Mouse (Mus musculus) liver, adult 2 months (tissue): ENCODE results near the gene Tnfsf11. TPM values are rescaled to one million over a fixed set of nuclear protein-coding genes. Genes with fewer than 3 reads are reported as not detected.

Experiments used
- DNase-seq: peaks from one replicate; pipeline ENCODE4 v3.0.0-alpha.2; 2011; ENCODE audit warnings: low read depth, low spot score; ENCODE audit errors: extremely low read depth
- H3K27ac ChIP-seq: fragments of 200-500 bp; replicated peaks from 2 replicates; pipeline ENCODE4 v1.5.1; 2012; ENCODE audit warnings: low read depth, mild to moderate bottlenecking, control low read depth, inconsistent platforms, low read length; ENCODE audit not compliant: insufficient read depth
- H3K27me3 ChIP-seq: fragments of 200-500 bp; 2 replicates; pipeline ENCODE4 v1.6.1; 2012; ENCODE audit warnings: mild to moderate bottlenecking, moderate library complexity, low read length, inconsistent platforms; ENCODE audit not compliant: control insufficient read depth, insufficient read depth
- H3K36me3 ChIP-seq: fragments of 200-500 bp; 2 replicates; pipeline ENCODE4 v1.6.1; 2012; ENCODE audit warnings: low read length, inconsistent platforms; ENCODE audit not compliant: control insufficient read depth, insufficient read depth
- H3K4me1 ChIP-seq: fragments of 200-500 bp; 2 replicates; pipeline ENCODE4 v1.6.1; 2011; ENCODE audit warnings: low read length; ENCODE audit not compliant: control insufficient read depth, insufficient read depth
- H3K4me3 ChIP-seq: fragments of 200-500 bp; 2 replicates; pipeline ENCODE4 v1.5.1; 2011; ENCODE audit warnings: low read depth, mild to moderate bottlenecking, control low read depth, low read length, moderate library complexity; ENCODE audit not compliant: insufficient read depth
- H3K79me2 ChIP-seq: fragments of 200-500 bp; 2 replicates; pipeline ENCODE4 v1.6.1; 2012; ENCODE audit warnings: inconsistent platforms, mild to moderate bottlenecking, low read length, moderate library complexity; ENCODE audit not compliant: control insufficient read depth, insufficient read depth
- H3K9ac ChIP-seq: fragments of 200-500 bp; 2 replicates; pipeline ENCODE4 v1.6.1; 2012; ENCODE audit warnings: low read depth, mild to moderate bottlenecking, control low read depth, inconsistent platforms, low read length
- CTCF ChIP-seq: fragments of 200-500 bp; IDR thresholded peaks from 2 replicates; pipeline ENCODE4 v1.5.1; 2011; ENCODE audit warnings: low read depth, low read length, control low read depth
- POLR2A ChIP-seq: fragments of 200-500 bp; IDR thresholded peaks from 2 replicates; pipeline ENCODE4 v1.6.1; 2011; ENCODE audit warnings: low read length, control low read depth; ENCODE audit not compliant: insufficient read depth; ENCODE audit errors: extremely low read depth
- WGBS: fragments of 180-500 bp; shearing (Covaris S2); methylation state at CpG from one replicate; pipeline ENCODE4 v1.1.7; 2018; 5-methylcytosine and 5-hydroxymethylcytosine counted together
- polyA plus RNA-seq: library from polyadenylated mRNA; depleted of rRNA; stranded (reverse); fragments of >200 nt; gene quantifications from 2 replicates; pipeline ENCODE4 v1.2.3, GENCODE M21; 2012
- total RNA-seq: library from RNA; depleted of rRNA; stranded (reverse); fragments of >200 nt; gene quantifications from 2 replicates; pipeline ENCODE4 v1.2.3, GENCODE M21; 2014

Gene Tnfsf11
- total and polyA plus RNA-seq, 2 experiments = 0.09 TPM; not detected in 1

GRCm38 (mm10) chr14:78343007-78343406 lies 35.2 kb upstream of the Tnfsf11 start:
- TF ChIP-seq POLR2A = no peak
- TF ChIP-seq CTCF = no peak
- no peak for DNase-seq
- Histone ChIP-seq H3K27ac (no peak overlapping the region), H3K4me1 (no peaks in the 10 kb centered on the region), H3K36me3 (no peaks in the 10 kb centered on the region), H3K79me2 (no peaks in the 10 kb centered on the region), H3K4me3 (no peak overlapping the region), H3K9ac (no peak overlapping the region), H3K27me3 (no peaks in the 10 kb centered on the region)
- 69% methylated on average over 8 of the region's 8 CpGs for WGBS

GRCm38 (mm10) chr14:78342146-78342545 lies 34.3 kb upstream of the Tnfsf11 start:
- no peaks in the 10 kb centered on the region for H3K4me1 ChIP-seq
- no peaks in the 10 kb centered on the region for H3K27me3 ChIP-seq
- H3K27ac ChIP-seq = no peak overlapping the region
- H3K9ac ChIP-seq = no peak overlapping the region
- no peaks in the 10 kb centered on the region for H3K79me2 ChIP-seq
- no peaks in the 10 kb centered on the region for H3K36me3 ChIP-seq
- 78% methylated on average over 4 of the region's 4 CpGs for WGBS
- no peak for TF ChIP-seq CTCF
- TF ChIP-seq POLR2A = no peak
- H3K4me3 ChIP-seq = no peak overlapping the region
- DNase-seq = no peak

- Histone ChIP-seq H3K27ac (no peak overlapping the region), H3K9ac (no peak overlapping the region), H3K27me3 (no peaks in the 10 kb centered on the region), H3K79me2 (no peaks in the 10 kb centered on the region), H3K4me1 (no peaks in the 10 kb centered on the region), H3K36me3 (no peaks in the 10 kb centered on the region), H3K4me3 (no peak overlapping the region)
- no peak for DNase-seq
- no peak for TF ChIP-seq POLR2A
- no peak for TF ChIP-seq CTCF
- 64% methylated on average over 3 of the region's 3 CpGs for WGBS
Measured at GRCm38 (mm10) chr14:78333341-78333740, 25.5 kb upstream of the Tnfsf11 start.

GRCm38 (mm10) chr14:78331368-78331767 lies 23.5 kb upstream of the Tnfsf11 start:
- H3K36me3 ChIP-seq = no peaks in the 10 kb centered on the region
- no peak overlapping the region for H3K9ac ChIP-seq
- no peaks in the 10 kb centered on the region for H3K79me2 ChIP-seq
- no peaks in the 10 kb centered on the region for H3K4me1 ChIP-seq
- H3K4me3 ChIP-seq = no peak overlapping the region
- H3K27me3 ChIP-seq = no peaks in the 10 kb centered on the region
- no peak for DNase-seq
- TF ChIP-seq POLR2A = no peak
- TF ChIP-seq CTCF = no peak
- no peak overlapping the region for H3K27ac ChIP-seq
- WGBS = 78% methylated on average over 7 of the region's 7 CpGs

GRCm38 (mm10) chr14:78330576-78331300 lies 22.9 kb upstream of the Tnfsf11 start:
- TF ChIP-seq POLR2A (no peak), CTCF (no peak)
- Histone ChIP-seq H3K4me1 (no peaks in the 10 kb centered on the region), H3K4me3 (no peak overlapping the region), H3K9ac (no peak overlapping the region), H3K27me3 (no peaks in the 10 kb centered on the region), H3K27ac (no peak overlapping the region), H3K79me2 (no peaks in the 10 kb centered on the region), H3K36me3 (no peaks in the 10 kb centered on the region)
- no peak for DNase-seq
- WGBS = 56% methylated on average over 11 of the region's 11 CpGs

- Histone ChIP-seq H3K27me3 (no peaks in the 10 kb centered on the region), H3K4me3 (no peak overlapping the region), H3K36me3 (no peaks in the 10 kb centered on the region), H3K4me1 (no peaks in the 10 kb centered on the region), H3K9ac (no peak overlapping the region), H3K79me2 (no peaks in the 10 kb centered on the region), H3K27ac (no peak overlapping the region)
- no peak for DNase-seq
- WGBS = 74% methylated on average over 8 of the region's 8 CpGs
- TF ChIP-seq CTCF (no peak), POLR2A (no peak)
Measured at GRCm38 (mm10) chr14:78329765-78330451, 22.1 kb upstream of the Tnfsf11 start.
